Mouse (Mus musculus) megakaryocyte, embryonic 14.5 days (primary cell): Measurements from ENCODE around the gene Rhod.
"Not testable (repeated sequence)": the region's sequence is repeated elsewhere in the genome, so short reads cannot be mapped to it uniquely, and the experiment has no call there.

Experiments used
- FLI1 ChIP-seq: IDR thresholded peaks from 2 replicates; pipeline ENCODE4 v1.6.1; 2012; ENCODE audit warnings: low read length, inconsistent platforms, mixed read lengths
- GATA1 ChIP-seq: IDR thresholded peaks from 3 replicates; pipeline ENCODE4 v1.6.1; 2012; ENCODE audit warnings: mixed read lengths, low read length, inconsistent platforms, borderline replicate concordance

GRCm38 (mm10) chr19:4382303-4382702, 56.9 kb downstream of the Rhod start:
- not testable (repeated sequence) for TF ChIP-seq GATA1, FLI1
